Mouse (Mus musculus) thymus, adult 2 months (tissue): ENCODE data around the gene Slc35b2.

Experiments used
- CTCF ChIP-seq: fragments of 200-500 bp; IDR thresholded peaks from 2 replicates; pipeline ENCODE4 v1.5.1; 2012; ENCODE audit warnings: mild to moderate bottlenecking, control low read depth, low read length, moderate library complexity, borderline replicate concordance; ENCODE audit not compliant: control insufficient read depth, poor library complexity, insufficient read depth; ENCODE audit errors: extremely low read depth
- POLR2A ChIP-seq: fragments of 200-500 bp; IDR thresholded peaks from 2 replicates; pipeline ENCODE4 v1.6.1; 2012; ENCODE audit warnings: mild to moderate bottlenecking, low read length, control low read depth, moderate library complexity; ENCODE audit not compliant: control insufficient read depth, poor library complexity, insufficient read depth; ENCODE audit errors: extremely low read depth

GRCm38 (mm10) chr17:45515204-45515726, 48.4 kb upstream of the Slc35b2 start:
- no peak for TF ChIP-seq POLR2A
- no peak for TF ChIP-seq CTCF
